Mouse (Mus musculus) forelimb bud, embryonic 11.5 days (tissue): ENCODE data around the gene Tmem8b.

ENCODE experiments used
- DNase-seq: peaks from one replicate; pipeline ENCODE4 v3.0.0-alpha.2; 2012; ENCODE audit warnings: low read depth, low spot score

Gene Tmem8b

DNA sequence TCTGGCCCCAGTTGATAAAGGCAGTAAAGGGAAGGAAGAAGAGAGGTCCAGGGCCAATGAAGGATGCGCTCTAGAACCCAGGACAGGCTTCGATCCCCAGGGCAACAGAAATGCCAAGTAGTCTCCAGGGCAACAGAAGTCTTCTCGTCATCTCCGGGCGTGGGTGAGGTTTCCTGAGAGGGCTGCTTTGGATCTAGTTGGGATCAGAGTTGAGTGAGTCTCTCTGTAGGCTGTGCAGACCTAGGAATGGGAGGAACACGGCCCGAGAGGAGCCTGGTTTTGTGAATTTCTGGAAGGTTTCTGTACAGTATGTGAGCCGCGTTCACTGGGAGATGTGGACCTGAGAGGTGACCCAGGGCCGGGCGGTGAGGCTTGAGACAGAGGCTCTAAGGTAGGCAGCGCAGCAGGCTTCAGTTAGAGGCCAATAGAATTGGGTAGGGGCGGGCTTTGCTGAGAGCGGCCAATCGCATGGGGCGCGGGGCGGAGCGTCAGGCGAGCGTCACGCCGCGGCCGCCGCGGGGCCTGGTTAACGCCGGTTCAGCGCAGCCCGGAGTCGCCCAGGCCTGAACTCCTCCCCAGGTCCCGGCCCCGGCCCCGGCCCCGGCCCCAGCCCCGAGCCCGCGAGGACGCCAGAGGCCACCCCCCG is at the start of gene Tmem8b, which contains the start of gene Fam221b:
TSS of gene Tmem8b (plus strand) at position 190 of the 646 bp plus-strand sequence.
TSS of gene Fam221b (minus strand) at position 364 of the 646 bp plus-strand sequence.
- peak; percentile 78 for DNase-seq

- no peak for DNase-seq
Measured at GRCm38 (mm10) chr4:43620146-43620778, 48.5 kb upstream of the Tmem8b start.

- DNase-seq = no peak
Measured at GRCm38 (mm10) chr4:43629106-43629817, 39.5 kb upstream of the Tmem8b start.

- DNase-seq = peak; percentile 88
Measured at GRCm38 (mm10) chr4:43630030-43630581, 38.7 kb upstream of the Tmem8b start.

GRCm38 (mm10) chr4:43630671-43631045 is 38.1 kb upstream of the Tmem8b start:
- peak; percentile 10 for DNase-seq

GRCm38 (mm10) chr4:43631046-43631955 is 37.5 kb upstream of the Tmem8b start, which contains the start of gene Npr2:
Gene Npr2 (plus strand): TSS chr4:43631935.
- DNase-seq = peak; percentile 13

GRCm38 (mm10) chr4:43631956-43632920 is 36.5 kb upstream of the Tmem8b start:
- DNase-seq = no peak

DNA sequence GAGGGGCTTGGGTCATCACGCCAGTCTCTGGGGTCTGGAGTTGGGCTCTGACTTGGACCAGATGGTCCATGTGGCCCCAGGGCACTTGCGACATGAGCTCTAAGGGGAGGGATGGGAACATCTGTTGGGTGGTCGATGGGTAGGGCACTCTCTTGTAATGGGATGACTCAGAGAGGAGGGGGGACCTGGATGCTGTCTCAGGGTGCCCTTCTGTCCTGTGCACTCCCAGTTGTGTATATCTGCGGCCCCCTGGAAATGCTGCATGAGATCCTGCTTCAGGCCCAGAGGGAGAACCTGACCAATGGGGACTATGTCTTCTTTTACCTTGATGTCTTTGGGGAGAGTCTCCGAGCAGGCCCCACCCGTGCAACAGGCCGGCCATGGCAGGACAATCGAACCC is 35.5 kb upstream of the Tmem8b start:
- no peak for DNase-seq

DNA sequence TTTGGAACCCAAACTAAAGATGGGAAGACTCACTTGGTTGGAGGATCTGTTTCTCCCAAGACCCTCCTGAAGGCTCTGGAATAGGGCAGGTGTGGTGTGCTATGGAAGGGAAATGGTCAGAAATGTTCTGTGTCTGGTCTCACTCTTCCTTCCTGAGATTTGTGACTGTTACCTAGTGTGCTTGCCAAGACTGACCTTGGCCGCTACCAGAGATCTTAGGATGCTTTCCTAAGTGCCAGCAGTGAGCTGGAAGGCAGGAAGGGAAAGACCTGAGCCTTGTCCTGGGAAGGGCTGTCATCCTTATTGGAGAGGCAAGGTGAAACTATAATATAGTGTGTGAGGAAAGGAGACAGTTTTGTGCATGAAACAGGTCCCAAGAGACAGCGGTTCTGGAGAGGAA is 35.0 kb upstream of the Tmem8b start:
- no peak for DNase-seq

DNA sequence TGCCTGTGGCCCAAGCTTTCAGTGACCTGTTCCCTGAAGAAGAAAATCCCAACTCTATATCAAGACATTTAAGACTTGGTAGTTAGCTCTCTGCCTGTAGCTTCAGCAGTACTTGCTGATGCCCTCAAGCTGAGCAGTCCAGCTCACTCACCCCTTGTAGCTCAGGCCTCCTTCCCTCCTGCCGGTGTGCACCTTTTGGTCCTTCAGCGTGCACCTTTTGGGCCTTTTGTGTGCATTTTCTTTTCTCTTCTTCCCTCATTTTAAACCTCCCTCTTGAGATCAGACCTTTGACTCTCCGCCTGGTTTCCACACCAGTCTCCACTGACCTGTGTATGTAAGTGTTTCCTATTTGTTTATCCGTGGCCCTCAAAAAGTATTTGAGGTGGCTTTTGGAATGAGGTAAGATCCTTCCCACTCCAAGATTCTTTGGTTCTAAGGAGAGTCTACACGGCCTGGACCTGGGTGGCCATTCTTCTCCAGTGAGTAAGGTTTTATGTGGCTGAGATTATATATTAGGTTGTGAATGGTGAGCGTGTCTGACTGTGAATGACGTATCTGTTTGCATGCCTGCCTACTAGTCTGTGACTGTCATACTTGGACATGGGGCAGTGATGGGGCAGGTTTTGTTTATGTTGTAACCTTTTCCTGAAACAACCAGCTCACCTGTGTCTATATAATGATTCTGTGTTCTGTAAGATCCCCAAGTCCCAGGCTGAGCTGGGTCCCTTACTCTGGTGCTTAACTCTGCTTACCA is 34.0 kb upstream of the Tmem8b start:
- DNase-seq = no peak

DNA sequence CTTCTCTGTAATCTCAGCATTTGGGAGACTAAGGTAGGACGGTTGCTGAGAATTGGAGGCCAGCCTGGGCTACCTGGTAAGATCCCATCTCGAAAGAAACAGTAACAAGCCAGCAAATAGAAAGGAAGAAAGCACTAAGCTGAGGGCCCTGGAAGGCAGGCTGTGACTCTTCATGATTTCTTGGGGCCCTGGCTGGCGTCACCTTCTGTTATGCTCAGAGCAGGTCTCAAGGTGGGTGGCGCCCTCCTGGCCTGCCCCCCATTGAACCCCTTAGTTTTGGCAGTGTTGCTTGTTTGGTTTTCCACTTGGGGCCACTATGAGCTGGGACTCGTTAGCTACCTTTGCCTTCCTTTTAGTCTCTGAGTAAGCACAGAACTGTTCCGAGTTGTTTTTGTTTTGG is 32.0 kb upstream of the Tmem8b start:
- no peak for DNase-seq

GRCm38 (mm10) chr4:43640076-43640475 is 28.7 kb upstream of the Tmem8b start:
- no peak for DNase-seq

DNA sequence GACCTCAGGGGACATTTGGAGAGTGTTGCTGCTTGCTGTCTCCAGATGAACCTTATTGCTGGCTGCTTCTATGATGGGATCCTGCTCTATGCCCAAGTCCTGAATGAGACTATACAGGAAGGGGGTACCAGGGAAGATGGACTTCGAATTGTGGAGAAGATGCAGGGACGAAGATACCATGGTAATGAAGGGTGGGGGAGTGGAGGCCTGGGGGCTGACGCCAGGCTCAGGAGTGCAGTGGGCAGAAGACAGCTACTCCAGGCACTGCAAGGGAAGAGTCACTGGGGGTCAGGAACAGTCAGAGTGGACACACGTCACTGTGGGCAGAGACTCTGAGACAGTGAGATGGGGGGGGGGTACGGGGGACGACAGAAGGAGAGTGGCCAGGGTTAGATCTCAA is 28.3 kb upstream of the Tmem8b start:
- DNase-seq = no peak

DNA sequence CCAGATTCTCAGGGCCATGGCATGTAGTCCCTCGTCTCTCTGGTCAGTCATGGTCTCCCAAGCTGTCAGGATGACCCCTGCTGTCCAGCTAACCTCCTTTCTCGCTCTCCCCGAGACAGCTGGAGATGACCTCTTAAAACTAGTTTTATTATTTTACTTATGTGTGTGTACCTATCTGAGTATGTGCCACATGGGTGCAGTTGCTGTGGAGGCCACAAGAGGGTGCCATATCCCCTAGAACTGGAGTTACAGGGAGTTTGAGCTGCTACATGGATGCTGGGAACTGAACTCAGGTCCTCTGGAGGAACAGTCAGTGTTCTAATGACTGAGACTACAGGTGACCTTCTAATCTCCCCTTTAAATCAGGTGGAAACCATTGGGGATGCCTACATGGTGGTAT is 19.0 kb upstream of the Tmem8b start:
- DNase-seq = no peak

DNA sequence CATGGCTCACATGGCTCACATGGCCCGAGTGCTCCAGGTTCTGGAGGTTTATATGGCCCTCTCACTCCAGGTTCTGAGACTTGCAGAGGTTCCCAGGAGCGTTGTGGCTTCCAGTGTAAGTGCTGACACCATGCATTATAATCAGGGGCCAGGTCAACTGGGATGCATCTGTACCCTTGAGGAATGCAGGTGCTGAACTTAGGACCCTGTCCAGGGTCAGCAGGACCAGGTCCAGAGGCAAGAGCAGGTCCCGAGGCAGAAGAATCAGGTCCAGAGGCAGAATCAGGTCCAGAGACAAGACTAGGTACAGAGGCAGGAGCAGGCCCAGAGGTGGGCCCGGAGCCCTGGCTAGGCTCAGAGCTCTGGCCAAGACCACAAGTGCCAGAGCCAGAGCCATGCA is 16.0 kb upstream of the Tmem8b start:
- no peak for DNase-seq

DNA sequence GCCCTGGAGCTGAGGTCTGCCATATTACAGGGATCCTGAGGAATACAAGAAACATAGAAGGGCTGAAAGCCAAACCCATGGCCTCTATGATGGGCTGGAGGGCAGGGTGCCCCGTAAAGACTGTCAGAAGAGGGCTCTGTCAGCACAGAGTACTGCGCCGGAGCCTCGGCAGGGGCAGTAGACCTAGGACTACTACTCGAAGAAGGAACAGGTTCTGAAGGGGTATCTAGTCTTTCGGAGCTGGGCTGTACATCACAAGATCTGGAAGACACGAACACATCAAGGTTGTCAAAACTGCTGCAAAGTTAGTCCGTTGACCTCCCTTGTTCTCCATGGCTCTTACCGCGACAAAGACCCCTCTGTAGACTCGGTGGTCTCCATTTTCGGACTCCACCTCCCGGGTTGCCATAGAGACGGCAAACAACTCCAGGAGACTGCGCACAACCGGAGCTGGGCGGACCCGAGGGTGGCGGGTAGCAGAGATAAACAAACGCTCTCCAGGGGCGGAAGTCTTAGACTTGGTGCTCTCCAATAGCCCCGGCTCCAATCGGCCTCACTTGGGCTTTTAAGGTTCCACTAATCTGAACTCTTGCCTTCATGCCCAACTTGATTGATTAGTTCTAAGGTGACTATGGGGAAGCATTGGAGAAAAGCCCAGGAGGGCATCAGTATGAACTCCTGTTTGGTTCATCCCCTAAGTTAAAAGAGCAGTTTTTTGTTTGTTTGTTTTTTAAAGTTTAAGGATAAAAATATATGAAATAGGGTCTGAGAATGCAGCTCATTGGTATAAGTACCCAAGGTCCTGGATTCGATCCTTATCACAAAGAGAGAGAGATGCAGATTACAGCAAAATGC is 15.4 kb upstream of the Tmem8b start, which contains the start of gene Spag8:
TSS of gene Spag8 (minus strand) at position 434 of the 855 bp plus-strand sequence.
- DNase-seq = peak; percentile 57

DNA sequence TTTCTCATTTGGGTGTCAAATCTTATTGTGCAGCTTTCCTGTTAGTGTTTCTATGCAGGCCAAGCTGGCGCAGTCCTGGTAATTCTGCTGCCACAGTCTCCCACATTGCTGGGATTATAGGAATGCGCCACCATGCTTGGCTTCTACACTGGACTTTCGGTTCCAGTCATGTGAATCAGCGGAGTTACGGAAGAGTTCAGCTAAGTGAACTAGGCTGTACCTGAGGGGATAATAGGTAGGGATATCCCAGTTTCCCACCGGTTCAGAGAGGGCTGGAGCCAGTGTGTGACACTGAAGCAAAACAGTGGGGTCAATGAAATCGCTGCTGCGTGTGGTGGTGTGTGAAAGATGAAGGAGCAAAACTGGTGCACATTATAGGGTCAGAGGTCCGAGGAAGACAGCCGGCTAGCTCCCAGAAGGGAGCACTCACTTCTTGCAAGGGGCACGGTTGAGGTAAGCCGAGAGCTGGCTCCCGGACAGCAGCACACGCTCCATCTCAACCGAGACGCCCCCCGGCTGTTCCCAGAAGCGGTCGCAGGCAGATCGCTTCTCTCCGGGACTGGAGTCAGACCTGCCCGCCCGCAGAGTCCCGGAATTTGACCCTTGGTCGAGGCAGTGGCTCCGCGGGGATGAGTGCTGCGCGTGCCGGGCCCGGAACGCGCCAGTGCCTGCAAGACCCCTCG is 13.0 kb upstream of the Tmem8b start:
- DNase-seq = no peak
